Mouse (Mus musculus): ENCODE results near the gene Bcl9.

DNA sequence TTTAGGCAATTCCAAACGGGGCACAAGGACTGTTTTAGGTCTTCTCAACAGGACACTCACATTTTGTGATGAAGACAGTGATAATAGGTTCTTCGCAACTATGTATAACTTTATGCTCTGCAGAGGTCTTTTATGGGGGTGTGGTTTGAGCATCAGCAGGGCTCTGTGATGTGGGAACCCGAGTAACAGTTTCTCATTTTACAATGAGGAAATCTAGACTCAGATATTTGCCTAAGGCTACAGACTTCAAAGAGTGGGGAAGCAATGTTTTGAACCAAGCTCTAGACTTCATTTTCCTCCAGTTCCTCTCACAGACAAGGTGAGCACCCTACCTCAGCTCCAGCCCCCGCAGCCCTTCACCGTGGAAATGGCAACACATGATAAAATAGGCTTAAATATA is 23.8 kb downstream of the Bcl9 start:
- no peak for TF ChIP-seq CTCF (IDR thresholded peaks at IDR 0.05; ENCODE audit: control insufficient read depth, insufficient read depth, low read length)
- TF ChIP-seq POLR2A (IDR thresholded peaks at IDR 0.05; ENCODE audit: borderline replicate concordance, control insufficient read depth, low read depth, low read length): no peak

All from bone marrow, adult 2 months (tissue).